Mouse (Mus musculus): ENCODE data around the gene 3110082I17Rik. TPM values are rescaled to one million over a fixed set of nuclear protein-coding genes. Genes with fewer than 3 reads are reported as not detected.

3110082I17Rik gene
- total RNA-seq, 1 experiment from 2014 or later = 39.9 TPM

DNA sequence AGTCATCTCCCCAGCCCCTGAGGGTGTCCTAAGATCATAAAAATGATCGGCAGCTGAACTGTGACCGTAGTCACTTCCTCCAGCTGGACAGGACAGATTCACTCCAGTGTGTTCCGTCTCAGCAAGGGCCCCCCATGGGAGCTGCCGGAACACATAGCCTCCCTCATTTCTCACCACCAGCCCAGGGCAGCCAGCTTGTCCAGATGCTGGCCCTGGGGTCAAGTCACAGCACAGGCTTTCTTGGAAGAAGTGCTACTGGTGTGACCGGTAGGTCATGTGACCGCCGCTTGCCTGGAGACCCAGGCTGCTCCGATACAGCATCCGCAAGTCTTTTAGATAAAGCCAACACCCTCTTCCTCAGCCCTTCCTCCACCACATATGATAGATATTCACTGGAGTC is 146.8 kb downstream of the 3110082I17Rik start:
- no peak for ATAC-seq (replicated peaks in 1 of 2; ENCODE audit: insufficient read depth in 1 of 2, low FRiP score in 2 of 2, low TSS enrichment in 1 of 2, low read depth in 1 of 2, poor library complexity in 2 of 2, severe bottlenecking in 2 of 2)

DNA sequence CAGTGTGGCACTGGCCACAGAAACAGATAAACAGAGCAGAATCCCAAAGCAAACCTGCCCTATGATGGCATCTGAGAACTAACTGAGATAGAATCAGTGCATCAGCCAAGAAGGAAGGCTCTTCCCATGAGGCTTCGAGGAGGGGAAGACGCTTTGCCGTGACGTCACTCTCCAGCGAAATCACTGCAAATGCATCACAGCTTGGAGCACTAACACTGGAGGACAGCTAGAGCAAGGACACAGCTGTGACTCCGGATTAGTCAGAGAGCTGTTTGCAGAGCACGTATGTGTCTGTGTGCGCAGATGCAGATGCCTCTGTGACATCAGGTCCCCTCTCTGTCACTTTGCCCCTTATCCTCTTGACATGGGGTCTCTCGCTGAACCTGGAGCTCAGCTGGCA is 148.5 kb downstream of the 3110082I17Rik start:
- no peak for ATAC-seq (replicated peaks in 1 of 2; ENCODE audit: insufficient read depth in 1 of 2, low FRiP score in 2 of 2, low TSS enrichment in 1 of 2, low read depth in 1 of 2, poor library complexity in 2 of 2, severe bottlenecking in 2 of 2)

DNA sequence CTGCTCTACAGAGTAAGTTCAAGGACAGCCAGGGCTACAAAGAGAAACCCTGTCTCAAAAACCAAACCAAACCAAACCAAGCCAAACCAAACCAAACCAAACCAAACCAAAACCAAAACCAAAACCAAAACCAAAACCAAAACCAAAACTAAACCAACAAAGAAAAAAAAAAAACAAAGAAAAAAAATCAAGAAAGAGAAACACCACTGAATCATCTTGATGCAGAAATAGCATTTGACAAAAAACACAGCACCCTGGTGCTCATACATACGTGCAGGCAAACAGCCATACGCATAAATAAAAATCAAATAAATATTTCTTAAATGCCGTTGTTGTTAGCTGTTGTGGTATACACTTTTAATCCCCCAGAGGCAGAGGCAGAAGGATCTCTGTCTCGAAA is 149.8 kb downstream of the 3110082I17Rik start:
- no peak for ATAC-seq (replicated peaks in 1 of 2; ENCODE audit: insufficient read depth in 1 of 2, low FRiP score in 2 of 2, low TSS enrichment in 1 of 2, low read depth in 1 of 2, poor library complexity in 2 of 2, severe bottlenecking in 2 of 2)

DNA sequence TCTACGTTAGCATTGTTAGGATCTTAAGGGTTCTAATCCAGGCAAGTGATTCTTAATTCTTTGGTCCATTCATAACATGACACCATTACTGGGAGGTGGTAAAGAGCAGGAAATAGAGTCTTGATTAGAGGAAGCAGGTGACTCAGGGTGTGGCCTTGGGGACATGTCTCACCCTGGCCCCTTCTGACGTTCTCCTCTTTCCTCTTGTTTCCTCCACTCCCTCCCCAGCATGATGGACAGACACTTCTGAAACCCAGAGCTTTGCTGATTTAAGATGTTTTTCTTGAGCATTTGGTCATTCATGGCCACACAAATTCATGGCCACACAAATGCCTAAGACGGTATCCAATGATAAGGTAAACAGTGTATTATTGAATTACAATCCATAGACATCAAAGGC is 150.4 kb downstream of the 3110082I17Rik start:
- no peak for ATAC-seq (replicated peaks in 1 of 2; ENCODE audit: insufficient read depth in 1 of 2, low FRiP score in 2 of 2, low TSS enrichment in 1 of 2, low read depth in 1 of 2, poor library complexity in 2 of 2, severe bottlenecking in 2 of 2)

Other genes starting within 250 kb of the 3110082I17Rik start
- gene Get4, start 208.2 kb downstream of the 3110082I17Rik start, total RNA-seq (2017) = 16.4 and 20.3 TPM in 2 replicates
- gene Adap1, start 134.9 kb downstream of the 3110082I17Rik start, total RNA-seq (2017) = 19.4 and 29.0 TPM in 2 replicates
- gene Cox19, start 109.1 kb downstream of the 3110082I17Rik start, total RNA-seq (2017) = 14.9 and 18.7 TPM in 2 replicates
- not detected in 2 replicates for gene Cyp2w1, start 107.9 kb downstream of the 3110082I17Rik start, total RNA-seq (2017)
- gene Gpr146, start 82.8 kb downstream of the 3110082I17Rik start, total RNA-seq (2017) = 11.2 and 11.8 TPM in 2 replicates
- gene C130050O18Rik, start 55.2 kb downstream of the 3110082I17Rik start, total RNA-seq (2017) = 2.1 and 3.3 TPM in 2 replicates
- gene Gper1, start 37.4 kb downstream of the 3110082I17Rik start, total RNA-seq (2017) = 0.44 TPM in 1 of 2 replicates, not detected in the other
- 28.8 and 39.8 TPM in 2 replicates for gene Zfand2a, start 24.0 kb upstream of the 3110082I17Rik start, total RNA-seq (2017)
- not detected in 2 replicates for gene Uncx, start 83.0 kb upstream of the 3110082I17Rik start, total RNA-seq (2017)